Mouse (Mus musculus) thymus, postnatal 4 days (tissue): ENCODE data around the gene Zdhhc20.
A peak's percentile ranks its signal among the peaks of the same experiment; 100 is the strongest.
"Not testable (repeated sequence)": the region's sequence is repeated elsewhere in the genome, so short reads cannot be mapped to it uniquely, and the experiment has no call there.

ENCODE experiments used
- DNase-seq: peaks from one replicate; pipeline ENCODE4 v3.0.0; 2021

The Zdhhc20 gene

DNA sequence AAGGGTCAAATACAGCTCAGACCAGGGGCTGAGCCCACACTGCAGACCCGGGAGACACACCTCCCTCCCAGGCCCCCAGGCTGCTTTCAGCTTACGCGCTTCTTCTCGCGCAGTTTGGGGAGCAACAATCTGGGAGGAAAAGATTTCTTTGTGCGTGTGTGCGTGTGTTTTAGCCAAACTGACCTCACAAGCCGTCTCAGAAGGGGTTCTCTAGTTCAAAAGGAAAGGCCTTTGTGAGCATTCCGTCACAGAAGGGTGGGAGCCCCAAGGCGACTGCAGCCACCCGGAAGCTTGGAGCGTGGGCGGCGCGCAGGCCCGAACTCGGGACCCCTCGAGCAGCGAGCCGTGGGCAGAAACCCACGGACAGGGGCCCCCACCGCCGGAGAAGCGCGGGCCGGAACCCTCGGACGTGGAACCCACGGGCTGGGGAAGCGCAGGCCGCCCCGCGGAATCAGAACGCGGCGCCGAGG, 500 bp downstream of the Zdhhc20 start:
- DNase-seq: peak; percentile 79

GRCm38 (mm10) chr14:57887171-57887570, 2.9 kb downstream of the Zdhhc20 start:
- no peak for DNase-seq

DNA sequence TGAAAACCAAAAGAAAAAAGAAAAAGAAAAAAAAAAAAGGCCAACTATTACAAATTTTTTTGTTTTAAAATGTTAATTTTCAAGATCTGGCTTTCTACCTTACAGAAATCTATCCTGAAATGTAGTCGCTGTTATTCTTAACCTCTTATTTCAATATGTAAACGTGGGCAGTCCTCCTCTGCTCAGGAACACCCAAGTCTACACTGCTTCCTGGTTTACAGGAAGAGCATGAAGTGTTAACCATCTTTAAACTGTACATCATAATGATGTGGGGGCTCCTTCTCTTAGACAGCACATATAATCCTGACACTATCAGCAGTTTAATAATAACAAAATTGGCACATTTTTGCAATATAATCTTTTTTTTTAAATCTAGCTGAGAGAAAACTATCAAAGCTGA, 4.0 kb downstream of the Zdhhc20 start:
- no peak for DNase-seq

DNA sequence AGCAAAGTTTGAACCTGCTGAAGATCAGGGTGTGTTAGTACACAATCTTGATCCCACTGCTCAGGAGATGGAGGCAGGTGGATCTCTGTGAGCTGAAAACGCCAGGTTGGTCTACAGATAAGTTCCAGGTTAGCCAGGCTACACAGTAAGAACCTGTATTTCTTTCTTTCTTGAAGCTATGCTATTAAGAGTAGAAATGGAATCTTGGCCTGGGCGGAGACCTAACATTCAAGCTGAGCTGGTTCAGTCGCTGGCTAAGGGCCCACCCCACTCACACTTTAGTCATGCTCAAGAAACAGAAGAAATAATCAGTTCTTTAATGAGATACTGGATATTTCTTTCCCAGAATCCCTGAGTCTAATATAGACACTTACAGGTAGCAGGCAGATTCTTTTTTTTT, 6.7 kb downstream of the Zdhhc20 start:
- DNase-seq: no peak

- DNase-seq: no peak
These were observed 7.4 kb downstream of the Zdhhc20 start for GRCm38 (mm10) chr14:57882720-57883119.

- DNase-seq: no peak
These were observed 8.3 kb downstream of the Zdhhc20 start for GRCm38 (mm10) chr14:57881793-57882192.

- DNase-seq: no peak
These were observed 9.0 kb downstream of the Zdhhc20 start for GRCm38 (mm10) chr14:57881074-57881473.

DNA sequence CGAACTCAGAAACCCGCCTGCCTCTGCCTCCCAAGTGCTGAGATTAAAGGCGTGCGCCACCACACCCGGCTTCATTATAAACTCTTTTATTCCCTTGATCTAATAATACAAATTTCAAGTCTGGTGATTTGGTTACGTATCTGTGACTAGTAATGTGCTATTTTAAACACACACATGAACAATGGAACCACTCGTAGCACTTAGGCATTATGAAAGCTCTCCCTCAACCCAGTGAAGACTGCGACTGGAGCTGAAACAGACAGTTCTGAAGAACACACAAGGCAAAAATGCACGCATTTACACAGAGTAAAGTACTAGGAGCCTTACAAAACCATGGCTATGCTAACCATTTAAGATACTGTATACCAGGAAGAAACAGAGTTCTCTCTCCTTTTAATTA, 12.2 kb downstream of the Zdhhc20 start:
- DNase-seq: no peak

DNA sequence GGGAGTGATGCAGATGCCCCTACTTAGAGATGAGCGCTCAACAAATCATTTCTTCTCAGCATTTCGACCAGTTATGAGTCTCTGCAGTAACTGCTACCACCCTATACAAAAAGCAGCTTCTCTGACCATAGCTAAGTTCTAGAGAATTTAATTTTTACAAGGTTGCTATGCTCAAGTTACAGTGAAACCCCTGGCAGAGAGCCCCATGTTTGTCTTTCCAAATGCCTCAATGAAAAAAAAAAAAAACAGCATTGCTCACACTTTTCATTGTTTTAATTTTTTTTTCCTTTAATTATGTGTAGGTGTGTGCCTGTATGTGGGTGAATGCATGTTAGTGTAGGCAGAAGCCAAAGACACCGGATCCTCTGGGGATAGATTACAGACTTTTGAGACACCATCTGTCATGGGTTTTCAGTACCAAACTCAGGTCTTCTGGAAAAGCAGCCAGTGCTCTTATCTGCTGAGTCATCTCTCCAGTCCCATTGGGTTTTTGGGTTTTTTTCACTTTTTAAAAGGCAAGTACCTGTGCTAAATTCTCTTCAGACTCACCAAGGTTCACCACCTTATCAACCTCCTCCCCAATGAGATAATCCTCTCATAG, 23.3 kb downstream of the Zdhhc20 start:
- no peak for DNase-seq

DNA sequence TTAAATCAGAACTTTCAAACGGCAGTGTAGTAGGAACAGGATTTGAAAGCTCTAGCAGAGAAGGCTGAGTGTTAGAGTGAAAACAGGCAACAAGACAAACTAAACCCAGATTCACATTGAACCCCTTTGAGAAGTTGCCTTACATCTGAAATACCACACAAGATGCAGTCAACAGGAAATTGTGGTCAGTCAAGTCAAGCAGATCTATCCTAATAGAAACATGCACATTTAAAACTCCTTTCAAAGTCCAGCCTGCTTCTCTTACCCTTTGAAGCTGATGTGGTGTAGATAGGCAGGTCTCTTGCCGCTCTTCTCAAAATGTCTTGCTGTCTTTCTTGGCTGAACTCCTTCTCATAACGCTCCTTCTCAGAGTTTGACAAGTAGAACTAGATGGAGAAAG, 24.8 kb downstream of the Zdhhc20 start:
- no peak for DNase-seq

DNA sequence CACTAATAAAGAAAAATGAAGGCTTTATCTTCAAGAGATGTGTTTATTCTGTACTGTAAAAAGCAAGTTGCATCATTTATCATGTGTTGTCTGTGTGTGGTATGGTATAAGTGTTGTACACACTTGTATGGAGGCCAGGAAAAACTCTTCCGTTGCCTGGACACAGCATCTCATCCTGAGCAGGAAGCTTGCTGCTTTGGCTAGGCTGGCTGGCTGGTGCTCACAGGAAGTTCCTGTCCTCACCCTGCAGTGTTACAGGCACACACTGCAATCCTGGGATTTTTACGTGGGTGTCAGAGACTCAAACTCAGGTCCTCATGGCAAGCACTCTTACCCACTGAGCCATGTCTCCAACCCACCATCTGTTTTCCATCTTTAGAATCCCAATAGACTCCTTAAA, 26.9 kb downstream of the Zdhhc20 start:
- no peak for DNase-seq

DNA sequence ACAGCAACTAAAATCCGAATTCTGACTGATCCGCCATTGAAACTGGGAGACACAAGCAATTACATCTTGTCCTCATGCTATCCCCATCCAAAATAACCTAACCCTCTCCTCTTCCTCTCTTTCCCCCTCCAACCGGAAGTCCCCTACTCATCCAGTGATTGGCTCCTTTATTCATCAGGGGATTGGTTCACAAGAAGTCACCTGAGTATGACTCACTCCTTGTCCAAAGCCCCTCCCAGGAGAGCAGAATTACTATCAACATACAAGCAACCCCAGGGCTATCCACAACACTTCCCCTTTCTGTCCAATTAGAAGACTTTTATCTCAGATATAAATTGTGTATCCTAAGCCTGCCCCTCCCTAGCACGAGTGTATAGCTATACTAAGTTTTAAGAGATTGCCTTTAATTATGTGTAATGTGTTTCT, 28.1 kb downstream of the Zdhhc20 start:
- no peak for DNase-seq

- no peak for DNase-seq
These were observed 30.6 kb downstream of the Zdhhc20 start for GRCm38 (mm10) chr14:57859520-57859919.

DNA sequence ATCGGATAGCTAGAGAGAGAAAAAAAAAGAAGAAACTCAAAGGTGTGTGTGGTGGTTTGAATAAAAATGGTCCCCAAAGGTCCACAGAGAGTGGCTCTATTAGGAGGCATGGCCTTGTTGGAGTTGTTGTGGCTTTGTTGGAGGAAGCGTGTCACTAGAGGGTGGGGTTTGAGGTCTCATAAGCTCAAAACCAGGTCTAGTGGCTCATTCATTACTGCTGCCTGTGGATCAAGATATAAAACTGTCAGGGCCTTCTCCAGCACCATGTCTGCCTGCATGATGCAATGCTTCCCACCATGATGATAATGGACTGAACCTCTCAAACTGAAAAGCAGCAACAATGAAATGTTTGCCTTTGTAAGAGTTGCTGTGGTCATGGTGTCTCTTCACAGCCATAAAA, 31.5 kb downstream of the Zdhhc20 start:
- no peak for DNase-seq

DNA sequence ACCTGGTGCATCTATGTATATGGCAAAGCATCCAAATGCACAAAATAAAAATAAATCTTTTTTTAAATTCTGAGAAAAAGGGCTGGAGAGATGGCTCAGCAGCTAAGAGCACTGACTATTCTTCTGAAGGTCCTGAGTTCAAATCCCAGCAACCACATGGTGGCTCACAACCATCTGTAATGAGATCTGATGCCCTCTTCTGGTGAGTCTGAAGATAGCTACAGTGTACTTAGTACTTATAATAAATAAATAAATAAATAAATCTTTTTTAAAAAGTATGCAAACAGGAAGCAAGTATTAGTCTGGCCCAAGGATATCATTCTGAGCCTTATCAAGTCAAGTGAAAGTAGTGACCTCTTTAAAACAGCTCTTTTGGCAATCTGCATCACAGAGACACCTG, 34.0 kb downstream of the Zdhhc20 start:
- DNase-seq: not testable (repeated sequence)

- DNase-seq: no peak
These were observed 37.1 kb downstream of the Zdhhc20 start for GRCm38 (mm10) chr14:57852961-57853360.

- DNase-seq: no peak
These were observed 39.7 kb downstream of the Zdhhc20 start for GRCm38 (mm10) chr14:57850330-57850729.

- no peak for DNase-seq
These were observed 41.4 kb downstream of the Zdhhc20 start for GRCm38 (mm10) chr14:57848646-57849045.

GRCm38 (mm10) chr14:57848061-57848460, 42.0 kb downstream of the Zdhhc20 start:
- not testable (repeated sequence) for DNase-seq

DNA sequence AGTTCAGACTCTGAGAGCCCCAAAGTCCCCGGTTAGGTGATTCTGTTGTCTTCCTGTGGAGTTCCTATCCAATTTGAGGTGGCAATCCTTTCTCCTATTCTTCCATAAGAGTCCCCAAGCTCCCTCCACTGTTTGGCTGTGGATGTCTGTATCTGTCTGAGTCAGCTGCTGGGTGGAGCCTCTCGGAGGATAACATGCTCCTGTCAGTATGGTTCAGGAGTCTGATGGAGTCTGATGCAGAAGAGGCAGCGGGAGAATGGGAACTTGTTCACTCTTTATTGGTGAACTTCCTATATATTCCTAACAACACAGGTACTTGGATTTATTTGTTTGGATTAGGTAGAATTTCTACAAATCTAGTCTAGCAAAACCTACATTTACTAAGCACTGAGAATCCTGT, 45.5 kb downstream of the Zdhhc20 start:
- DNase-seq: no peak

GRCm38 (mm10) chr14:57835157-57835556, 54.9 kb downstream of the Zdhhc20 start:
- DNase-seq: no peak

- DNase-seq: no peak
These were observed 56.5 kb downstream of the Zdhhc20 start for GRCm38 (mm10) chr14:57833526-57833925.

- no peak for DNase-seq
These were observed 62.8 kb downstream of the Zdhhc20 start for GRCm38 (mm10) chr14:57827284-57827683.

- peak; percentile 95 for DNase-seq
These were observed 64.0 kb downstream of the Zdhhc20 start, which contains the start of the genes Ska3 and Mrpl57 for GRCm38 (mm10) chr14:57825788-57826751. TSS of gene Ska3 (minus strand) at chr14:57826185. TSS of gene Mrpl57 (plus strand) at chr14:57826234.
